Mouse (Mus musculus): ENCODE data around the gene Pnpla3. TPM values are rescaled to one million over a fixed set of nuclear protein-coding genes. Genes with fewer than 3 reads are reported as not detected.

The Pnpla3 gene
- polyA plus RNA-seq, 1 experiment from 2014 or later, result 0.61 TPM

GRCm38 (mm10) chr15:84217969-84218782 lies 50.5 kb downstream of the Pnpla3 start:
- H3K4me3 ChIP-seq (ENCODE audit: control insufficient read depth in 1 of 2, insufficient read depth in 1 of 2, low read depth in 1 of 2, low read length in 2 of 2), result no peak overlapping the region
- 39% methylated on average over 23 of the region's 23 CpGs for WGBS
- H3K36me3 ChIP-seq (ENCODE audit: control insufficient read depth, insufficient read depth, low read length), result peaks cover 21% of the 10 kb centered on the region
- peak overlapping the region; percentile 21; the same call in 1 of the 2 replicates for H3K9ac ChIP-seq (ENCODE audit: low read length)
- H3K27me3 ChIP-seq (ENCODE audit: control insufficient read depth, insufficient read depth, low read length), result no peaks in the 10 kb centered on the region
- no peak for ATAC-seq (ENCODE audit: insufficient number of reproducible peaks, insufficient read depth, low FRiP score, low read depth)
- H3K9me3 ChIP-seq (ENCODE audit: control insufficient read depth, low read length), result no peaks in the 10 kb centered on the region
- peak overlapping the region; percentile 17; the same call in 1 of the 2 replicates for H3K4me2 ChIP-seq (ENCODE audit: low read length)
- H3K4me1 ChIP-seq (ENCODE audit: control insufficient read depth in 2 of 2, insufficient read depth in 2 of 2, low read length in 2 of 2), result peaks cover 21 to 40% of the 10 kb centered on the region in 2 experiments
- H3K27ac ChIP-seq (replicated peaks in 1 of 2; ENCODE audit: control insufficient read depth in 1 of 2, insufficient read depth in 1 of 2, low read depth in 2 of 2, low read length in 2 of 2), result peak overlapping the region; percentile 45 to 77; a peak in 3 of 4 replicates

- WGBS, result 15% methylated on average over 9 of the region's 9 CpGs
- Histone ChIP-seq H3K4me1 (ENCODE audit: control insufficient read depth in 2 of 2, insufficient read depth in 2 of 2, low read length in 2 of 2) (peaks cover 18 to 35% of the 10 kb centered on the region in 2 experiments), H3K9ac (ENCODE audit: low read length) (peak overlapping the region; percentile 21; the same call in 1 of the 2 replicates), H3K27me3 (ENCODE audit: control insufficient read depth, insufficient read depth, low read length) (no peaks in the 10 kb centered on the region), H3K27ac (replicated peaks in 1 of 2; ENCODE audit: control insufficient read depth in 1 of 2, insufficient read depth in 1 of 2, low read depth in 2 of 2, low read length in 2 of 2) (peak overlapping the region; percentile 45 to 77), H3K36me3 (ENCODE audit: control insufficient read depth, insufficient read depth, low read length) (peaks cover 15% of the 10 kb centered on the region), H3K4me3 (ENCODE audit: control insufficient read depth in 1 of 2, insufficient read depth in 1 of 2, low read depth in 1 of 2, low read length in 2 of 2) (no peak overlapping the region), H3K9me3 (ENCODE audit: control insufficient read depth, low read length) (no peaks in the 10 kb centered on the region), H3K4me2 (ENCODE audit: low read length) (peak overlapping the region; percentile 17; the same call in 1 of the 2 replicates)
- 0 out of 2 replicates have a peak, but pooled peaks have one; percentile 18 for ATAC-seq (ENCODE audit: insufficient number of reproducible peaks, insufficient read depth, low FRiP score, low read depth)
These were observed 51.2 kb downstream of the Pnpla3 start for GRCm38 (mm10) chr15:84218783-84219271.

DNA sequence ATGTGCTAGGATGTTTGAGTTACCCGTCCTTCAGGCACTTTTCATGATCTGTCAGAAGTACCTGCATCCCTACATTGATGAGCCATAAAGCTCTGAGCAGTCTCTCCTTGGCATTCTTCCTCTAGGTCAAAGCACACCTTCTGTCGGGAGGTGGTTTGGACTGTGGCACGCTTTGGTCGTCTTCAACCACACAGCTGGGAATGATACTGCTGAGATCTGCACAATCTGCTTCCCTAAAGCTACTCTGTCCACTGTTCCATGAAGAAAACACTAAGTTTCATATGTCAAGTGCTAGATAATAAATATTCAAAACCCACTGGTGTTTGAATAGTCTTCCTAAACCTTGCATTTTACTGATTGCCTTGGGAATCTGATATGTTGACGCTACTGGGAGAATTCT lies 53.9 kb downstream of the Pnpla3 start:
- WGBS, result 65% methylated on average over 5 of the region's 5 CpGs
- H3K4me1 ChIP-seq (ENCODE audit: control insufficient read depth in 2 of 2, insufficient read depth in 2 of 2, low read length in 2 of 2), result peaks cover 12 to 25% of the 10 kb centered on the region in 2 experiments
- no peak overlapping the region for H3K4me3 ChIP-seq (ENCODE audit: control insufficient read depth in 1 of 2, insufficient read depth in 1 of 2, low read depth in 1 of 2, low read length in 2 of 2)
- H3K9ac ChIP-seq (ENCODE audit: low read length), result no peak overlapping the region
- H3K9me3 ChIP-seq (ENCODE audit: control insufficient read depth, low read length), result no peaks in the 10 kb centered on the region
- H3K4me2 ChIP-seq (ENCODE audit: low read length), result no peak overlapping the region
- no peaks in the 10 kb centered on the region for H3K27me3 ChIP-seq (ENCODE audit: control insufficient read depth, insufficient read depth, low read length)
- no peak overlapping the region for H3K27ac ChIP-seq (replicated peaks in 1 of 2; ENCODE audit: control insufficient read depth in 1 of 2, insufficient read depth in 1 of 2, low read depth in 2 of 2, low read length in 2 of 2)
- H3K36me3 ChIP-seq (ENCODE audit: control insufficient read depth, insufficient read depth, low read length), result no peaks in the 10 kb centered on the region
- no peak for ATAC-seq (ENCODE audit: insufficient number of reproducible peaks, insufficient read depth, low FRiP score, low read depth)

DNA sequence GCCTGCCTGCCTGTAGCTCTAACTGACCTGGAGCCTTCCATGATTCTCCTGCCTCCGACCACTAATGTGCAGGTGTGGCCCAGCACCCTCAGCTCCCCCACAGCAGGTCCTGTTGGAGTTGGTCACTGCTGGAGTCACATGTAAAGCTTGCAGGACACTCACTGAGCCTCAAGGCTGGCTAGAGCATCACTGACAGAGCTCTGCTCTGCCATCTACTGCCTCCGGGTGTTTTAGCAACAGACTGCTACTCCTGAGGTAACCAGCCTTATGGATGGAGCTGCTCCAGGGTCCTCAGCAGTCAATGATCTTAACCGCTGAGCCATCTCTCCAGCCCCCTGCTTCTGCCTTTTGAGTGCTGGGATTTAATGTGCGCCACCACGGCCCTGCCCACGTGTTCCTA lies 55.8 kb downstream of the Pnpla3 start:
- H3K4me2 ChIP-seq (ENCODE audit: low read length), result no peak overlapping the region
- peaks cover 10 to 14% of the 10 kb centered on the region in 2 experiments for H3K4me1 ChIP-seq (ENCODE audit: control insufficient read depth in 2 of 2, insufficient read depth in 2 of 2, low read length in 2 of 2)
- no peak overlapping the region for H3K4me3 ChIP-seq (ENCODE audit: control insufficient read depth in 1 of 2, insufficient read depth in 1 of 2, low read depth in 1 of 2, low read length in 2 of 2)
- no peak overlapping the region for H3K9ac ChIP-seq (ENCODE audit: low read length)
- no peak overlapping the region for H3K27ac ChIP-seq (replicated peaks in 1 of 2; ENCODE audit: control insufficient read depth in 1 of 2, insufficient read depth in 1 of 2, low read depth in 2 of 2, low read length in 2 of 2)
- peak; percentile 36; the same call in 1 of the 2 replicates for ATAC-seq (ENCODE audit: insufficient number of reproducible peaks, insufficient read depth, low FRiP score, low read depth)
- WGBS, result 28% methylated on average over 6 of the region's 6 CpGs
- H3K27me3 ChIP-seq (ENCODE audit: control insufficient read depth, insufficient read depth, low read length), result no peaks in the 10 kb centered on the region
- H3K9me3 ChIP-seq (ENCODE audit: control insufficient read depth, low read length), result no peaks in the 10 kb centered on the region
- no peaks in the 10 kb centered on the region for H3K36me3 ChIP-seq (ENCODE audit: control insufficient read depth, insufficient read depth, low read length)

- Histone ChIP-seq H3K27me3 (ENCODE audit: control insufficient read depth, insufficient read depth, low read length) (no peaks in the 10 kb centered on the region), H3K9me3 (ENCODE audit: control insufficient read depth, low read length) (no peaks in the 10 kb centered on the region), H3K4me2 (ENCODE audit: low read length) (no peak overlapping the region), H3K4me1 (ENCODE audit: control insufficient read depth in 2 of 2, insufficient read depth in 2 of 2, low read length in 2 of 2) (peaks cover 2 to 3% of the 10 kb centered on the region in 2 experiments; a peak in 1 of 4 replicates), H3K4me3 (ENCODE audit: control insufficient read depth in 1 of 2, insufficient read depth in 1 of 2, low read depth in 1 of 2, low read length in 2 of 2) (no peak overlapping the region), H3K9ac (ENCODE audit: low read length) (no peak overlapping the region), H3K36me3 (ENCODE audit: control insufficient read depth, insufficient read depth, low read length) (no peaks in the 10 kb centered on the region), H3K27ac (replicated peaks in 1 of 2; ENCODE audit: control insufficient read depth in 1 of 2, insufficient read depth in 1 of 2, low read depth in 2 of 2, low read length in 2 of 2) (no peak overlapping the region)
- 38% methylated on average over 10 of the region's 10 CpGs for WGBS
- no peak for ATAC-seq (ENCODE audit: insufficient number of reproducible peaks, insufficient read depth, low FRiP score, low read depth)
These were observed 57.1 kb downstream of the Pnpla3 start for GRCm38 (mm10) chr15:84224779-84225178.

GRCm38 (mm10) chr15:84226918-84227317 lies 59.3 kb downstream of the Pnpla3 start:
- WGBS, result 88% methylated on average over 15 of the region's 15 CpGs
- H3K9ac ChIP-seq (ENCODE audit: low read length), result no peak overlapping the region
- H3K36me3 ChIP-seq (ENCODE audit: control insufficient read depth, insufficient read depth, low read length), result no peaks in the 10 kb centered on the region
- H3K4me1 ChIP-seq (ENCODE audit: control insufficient read depth in 2 of 2, insufficient read depth in 2 of 2, low read length in 2 of 2), result peaks cover 11 to 14% of the 10 kb centered on the region in 2 experiments
- no peaks in the 10 kb centered on the region for H3K9me3 ChIP-seq (ENCODE audit: control insufficient read depth, low read length)
- no peak overlapping the region for H3K4me3 ChIP-seq (ENCODE audit: control insufficient read depth in 1 of 2, insufficient read depth in 1 of 2, low read depth in 1 of 2, low read length in 2 of 2)
- no peak for ATAC-seq (ENCODE audit: insufficient number of reproducible peaks, insufficient read depth, low FRiP score, low read depth)
- no peak overlapping the region for H3K27ac ChIP-seq (replicated peaks in 1 of 2; ENCODE audit: control insufficient read depth in 1 of 2, insufficient read depth in 1 of 2, low read depth in 2 of 2, low read length in 2 of 2)
- no peak overlapping the region for H3K4me2 ChIP-seq (ENCODE audit: low read length)
- no peaks in the 10 kb centered on the region for H3K27me3 ChIP-seq (ENCODE audit: control insufficient read depth, insufficient read depth, low read length)

DNA sequence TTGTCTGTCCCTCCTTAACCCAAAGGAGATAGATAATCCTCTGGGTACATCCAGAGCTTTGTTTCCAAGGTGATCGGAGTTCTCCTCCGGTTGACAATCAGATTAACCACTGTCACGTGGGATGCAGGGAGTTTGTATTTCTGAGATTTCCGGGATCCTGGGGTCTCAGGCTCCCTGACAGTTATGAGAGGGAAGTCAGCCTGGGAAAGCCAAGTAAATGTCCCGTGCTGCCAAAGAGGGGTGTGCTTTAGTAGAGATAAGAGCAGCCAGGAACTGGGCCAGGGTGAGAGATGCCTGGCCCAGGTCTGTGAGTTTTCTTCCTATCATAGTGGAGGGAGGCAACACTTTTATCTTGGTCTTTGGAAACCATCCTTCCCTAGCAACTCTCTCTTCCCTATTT lies 63.0 kb downstream of the Pnpla3 start:
- ATAC-seq (ENCODE audit: insufficient number of reproducible peaks, insufficient read depth, low FRiP score, low read depth), result no peak
- Histone ChIP-seq H3K4me1 (ENCODE audit: control insufficient read depth in 2 of 2, insufficient read depth in 2 of 2, low read length in 2 of 2) (peaks cover 15 to 20% of the 10 kb centered on the region in 2 experiments), H3K9me3 (ENCODE audit: control insufficient read depth, low read length) (no peaks in the 10 kb centered on the region), H3K4me3 (ENCODE audit: control insufficient read depth in 1 of 2, insufficient read depth in 1 of 2, low read depth in 1 of 2, low read length in 2 of 2) (peak overlapping the region in 1 of 2 experiments; percentile 63; a peak in 2 of 4 replicates), H3K27me3 (ENCODE audit: control insufficient read depth, insufficient read depth, low read length) (no peaks in the 10 kb centered on the region), H3K36me3 (ENCODE audit: control insufficient read depth, insufficient read depth, low read length) (0 out of 2 replicates have a peak, but pooled peaks cover 3% of the 10 kb centered on the region), H3K9ac (ENCODE audit: low read length) (peak overlapping the region; percentile 80), H3K4me2 (ENCODE audit: low read length) (peak overlapping the region; percentile 85), H3K27ac (replicated peaks in 1 of 2; ENCODE audit: control insufficient read depth in 1 of 2, insufficient read depth in 1 of 2, low read depth in 2 of 2, low read length in 2 of 2) (peak overlapping the region; percentile 52 to 81; a peak in 2 of 4 replicates)
- 11% methylated on average over 5 of the region's 5 CpGs for WGBS
